Mouse (Mus musculus) adrenal gland (tissue): ENCODE data around the gene Polr3f.

Source experiments
- intact Hi-C: fragments of 180-260 bp; cut with DNase I; formaldehyde crosslinking; loops from one replicate; pipeline ENCODE4 v1.15.1; 2025

The Polr3f gene

GRCm38 (mm10) chr2:144588723-144589122 lies 61.2 kb downstream of the Polr3f start:
- intact Hi-C loops, result no loop called here
